Mouse (Mus musculus) kidney, embryonic 14.5 days (tissue): Measurements from ENCODE around the gene Slc39a3. TPM values are rescaled to one million over a fixed set of nuclear protein-coding genes. Genes with fewer than 3 reads are reported as not detected.

Source experiments
- ATAC-seq: fragments of 200-750 bp; cut with Nextera tagmentation; 2 replicates; pipeline ENCODE4 v1.8.0; 2017; ENCODE audit warnings: moderate number of reproducible peaks, mild to moderate bottlenecking, moderate TSS enrichment, moderate library complexity; ENCODE audit not compliant: low FRiP score, low TSS enrichment
- H3K27ac ChIP-seq: fragments of 300-500 bp; sonication (generic); 2 replicates; pipeline ENCODE4 v1.5.1; 2014; ENCODE audit warnings: low read depth, mild to moderate bottlenecking, low read length, moderate library complexity, mixed read lengths
- H3K27me3 ChIP-seq: fragments of 300-500 bp; sonication (generic); 2 replicates; pipeline ENCODE4 v1.6.1; 2014; ENCODE audit warnings: mild to moderate bottlenecking, low read length; ENCODE audit not compliant: control insufficient read depth, insufficient read depth
- H3K36me3 ChIP-seq: fragments of 300-500 bp; sonication (generic); 2 replicates; pipeline ENCODE4 v1.6.1; 2014; ENCODE audit warnings: low read length, mixed read lengths; ENCODE audit not compliant: control insufficient read depth, insufficient read depth
- H3K4me1 ChIP-seq: fragments of 300-500 bp; sonication (generic); 2 replicates; pipeline ENCODE4 v1.6.1; 2014; ENCODE audit warnings: low read length, mixed read lengths; ENCODE audit not compliant: control insufficient read depth, insufficient read depth
- H3K4me2 ChIP-seq: fragments of 300-500 bp; sonication (generic); replicated peaks from 2 replicates; pipeline ENCODE4 v1.6.1; 2014; ENCODE audit warnings: low read depth, mild to moderate bottlenecking, low read length
- H3K4me3 ChIP-seq: fragments of 300-500 bp; sonication (generic); 2 replicates; pipeline ENCODE4 v1.5.1; 2014; ENCODE audit warnings: mild to moderate bottlenecking, low read length
- H3K9ac ChIP-seq: fragments of 300-500 bp; sonication (generic); 2 replicates; pipeline ENCODE4 v1.6.1; 2014; ENCODE audit warnings: low read depth, mild to moderate bottlenecking, low read length, moderate library complexity
- H3K9me3 ChIP-seq: fragments of 300-500 bp; sonication (generic); 2 replicates; pipeline ENCODE4 v1.6.1; 2016; ENCODE audit warnings: low read length; ENCODE audit not compliant: control insufficient read depth
- WGBS: fragments of 180-500 bp; shearing (Covaris S2); extraction: QIAGEN DNeasy Blood & Tissue Kit; methylation state at CpG from one replicate; pipeline ENCODE4 v1.1.7; 2014; 5-methylcytosine and 5-hydroxymethylcytosine counted together
- polyA plus RNA-seq: library from polyadenylated mRNA; unstranded; fragments of >200 nt; fragmentation: Nextera tagmentation; extraction: Ambion mirVana; gene quantifications from 2 replicates; pipeline ENCODE4 v1.2.1, GENCODE M21; 2014

The Slc39a3 gene
- polyA plus RNA-seq, 1 experiment from 2014 or later = 9.1 TPM

GRCm38 (mm10) chr10:80987709-80988441, 49.4 kb downstream of the Slc39a3 start:
- 11% methylated on average over 10 of the region's 10 CpGs for WGBS
- no peak overlapping the region for H3K9ac ChIP-seq

GRCm38 (mm10) chr10:80986754-80987153, 50.5 kb downstream of the Slc39a3 start:
- Histone ChIP-seq H3K9me3 (no peaks in the 10 kb centered on the region), H3K27ac (no peak overlapping the region), H3K27me3 (peaks cover 25% of the 10 kb centered on the region), H3K4me3 (no peak overlapping the region), H3K36me3 (no peaks in the 10 kb centered on the region), H3K9ac (no peak overlapping the region; the same call in 1 of the 2 replicates), H3K4me2 (no peak overlapping the region), H3K4me1 (peaks cover 12% of the 10 kb centered on the region)
- WGBS = 74% methylated on average over 6 of the region's 6 CpGs
- no peak for ATAC-seq

More at GRCm38 (mm10) chr10:80987709-80988441, 49.4 kb downstream of the Slc39a3 start:
- no peak overlapping the region for H3K4me2 ChIP-seq
- H3K4me3 ChIP-seq = no peak overlapping the region
- H3K27me3 ChIP-seq = peaks cover 25% of the 10 kb centered on the region
- peak; percentile 89 for ATAC-seq
- H3K4me1 ChIP-seq = peaks cover 12% of the 10 kb centered on the region
- H3K9me3 ChIP-seq = no peaks in the 10 kb centered on the region
- no peaks in the 10 kb centered on the region for H3K36me3 ChIP-seq
- H3K27ac ChIP-seq = no peak overlapping the region

GRCm38 (mm10) chr10:80985970-80986701, 51.1 kb downstream of the Slc39a3 start:
- no peak for ATAC-seq
- Histone ChIP-seq H3K9me3 (no peaks in the 10 kb centered on the region), H3K4me1 (peaks cover 12% of the 10 kb centered on the region), H3K9ac (peak overlapping the region; percentile 24; the same call in 1 of the 2 replicates), H3K27me3 (peaks cover 25% of the 10 kb centered on the region), H3K27ac (no peak overlapping the region), H3K36me3 (no peaks in the 10 kb centered on the region), H3K4me3 (peak overlapping the region; percentile 24), H3K4me2 (peak overlapping the region; percentile 52)
- 29% methylated on average over 13 of the region's 13 CpGs for WGBS

- peaks cover 25% of the 10 kb centered on the region for H3K27me3 ChIP-seq
- H3K4me3 ChIP-seq = peak overlapping the region; percentile 24
- no peaks in the 10 kb centered on the region for H3K9me3 ChIP-seq
- H3K4me2 ChIP-seq = peak overlapping the region; percentile 52
- no peaks in the 10 kb centered on the region for H3K36me3 ChIP-seq
- H3K9ac ChIP-seq = peak overlapping the region; percentile 24
- WGBS = 6% methylated on average over 37 of the region's 37 CpGs
- H3K27ac ChIP-seq = no peak overlapping the region
- no peak for ATAC-seq
- H3K4me1 ChIP-seq = peaks cover 12% of the 10 kb centered on the region
Measured at GRCm38 (mm10) chr10:80985241-80985969, 51.8 kb downstream of the Slc39a3 start.

GRCm38 (mm10) chr10:80984223-80984622, 53.0 kb downstream of the Slc39a3 start:
- H3K27me3 ChIP-seq = peaks cover 25% of the 10 kb centered on the region
- H3K9ac ChIP-seq = no peak overlapping the region
- peaks cover 12% of the 10 kb centered on the region for H3K4me1 ChIP-seq
- no peak overlapping the region for H3K4me2 ChIP-seq
- H3K4me3 ChIP-seq = no peak overlapping the region
- 88% methylated on average over 12 of the region's 12 CpGs for WGBS
- ATAC-seq = no peak
- no peaks in the 10 kb centered on the region for H3K36me3 ChIP-seq
- H3K9me3 ChIP-seq = no peaks in the 10 kb centered on the region
- no peak overlapping the region for H3K27ac ChIP-seq

GRCm38 (mm10) chr10:80982381-80982780, 54.8 kb downstream of the Slc39a3 start:
- H3K27me3 ChIP-seq = peaks cover 25% of the 10 kb centered on the region
- no peaks in the 10 kb centered on the region for H3K36me3 ChIP-seq
- 22% methylated on average over 4 of the region's 4 CpGs for WGBS
- H3K9ac ChIP-seq = no peak overlapping the region
- peaks cover 8% of the 10 kb centered on the region for H3K4me1 ChIP-seq
- ATAC-seq = no peak
- H3K27ac ChIP-seq = no peak overlapping the region
- no peak overlapping the region for H3K4me3 ChIP-seq
- H3K4me2 ChIP-seq = no peak overlapping the region
- no peaks in the 10 kb centered on the region for H3K9me3 ChIP-seq

GRCm38 (mm10) chr10:80981564-80982112, 55.6 kb downstream of the Slc39a3 start:
- Histone ChIP-seq H3K4me1 (peaks cover 8% of the 10 kb centered on the region), H3K4me3 (no peak overlapping the region), H3K4me2 (no peak overlapping the region), H3K9me3 (no peaks in the 10 kb centered on the region), H3K27me3 (peaks cover 20% of the 10 kb centered on the region), H3K9ac (no peak overlapping the region), H3K36me3 (no peaks in the 10 kb centered on the region), H3K27ac (no peak overlapping the region)
- WGBS = 51% methylated on average over 7 of the region's 7 CpGs
- ATAC-seq = no peak
